Mouse (Mus musculus) neural tube, embryonic 12.5 days (tissue): Measurements from ENCODE around the gene Mrps2. TPM values are rescaled to one million over a fixed set of nuclear protein-coding genes. Genes with fewer than 3 reads are reported as not detected.

Experiments used
- ATAC-seq: fragments of 200-750 bp; cut with Nextera tagmentation; 2 replicates; pipeline ENCODE4 v1.8.0; 2017; ENCODE audit warnings: low read depth, mild to moderate bottlenecking, moderate TSS enrichment, moderate library complexity; ENCODE audit not compliant: low FRiP score
- H3K27ac ChIP-seq: fragments of 300-500 bp; sonication (generic); 2 replicates; pipeline ENCODE4 v1.5.1; 2016
- H3K27me3 ChIP-seq: fragments of 300-500 bp; sonication (generic); replicated peaks from 2 replicates; pipeline ENCODE4 v1.6.1; 2016; ENCODE audit warnings: mild to moderate bottlenecking
- H3K36me3 ChIP-seq: fragments of 300-500 bp; sonication (generic); 2 replicates; pipeline ENCODE4 v1.6.1; 2016; ENCODE audit warnings: mild to moderate bottlenecking
- H3K4me1 ChIP-seq: fragments of 300-500 bp; sonication (generic); 2 replicates; pipeline ENCODE4 v1.6.1; 2016
- H3K4me2 ChIP-seq: fragments of 300-500 bp; sonication (generic); replicated peaks from 2 replicates; pipeline ENCODE4 v1.6.1; 2016; ENCODE audit warnings: mild to moderate bottlenecking
- H3K4me3 ChIP-seq: fragments of 300-500 bp; sonication (generic); 2 replicates; pipeline ENCODE4 v1.5.1; 2016
- H3K9ac ChIP-seq: fragments of 300-500 bp; sonication (generic); 2 replicates; pipeline ENCODE4 v1.6.1; 2016; ENCODE audit warnings: mild to moderate bottlenecking
- H3K9me3 ChIP-seq: fragments of 300-500 bp; sonication (generic); 2 replicates; pipeline ENCODE4 v1.6.1; 2016; ENCODE audit warnings: mild to moderate bottlenecking
- WGBS: fragments of 180-500 bp; shearing (Covaris S2); methylation state at CpG from one replicate; pipeline ENCODE4 v1.1.7; 2016; 5-methylcytosine and 5-hydroxymethylcytosine counted together
- polyA plus RNA-seq: library from polyadenylated mRNA; unstranded; fragments of >200 nt; fragmentation: Nextera tagmentation; extraction: Ambion mirVana; gene quantifications from 2 replicates; pipeline ENCODE4 v1.2.1, GENCODE M21; 2016

The Mrps2 gene
- polyA plus RNA-seq, 1 experiment from 2014 or later: 56.2 TPM

- no peak overlapping the region for H3K9ac ChIP-seq
- no peaks in the 10 kb centered on the region for H3K9me3 ChIP-seq
- ATAC-seq: no peak
- H3K27ac ChIP-seq: no peak overlapping the region
- no peaks in the 10 kb centered on the region for H3K27me3 ChIP-seq
- no peak overlapping the region for H3K4me2 ChIP-seq
- H3K36me3 ChIP-seq: no peaks in the 10 kb centered on the region
- H3K4me1 ChIP-seq: no peaks in the 10 kb centered on the region
- no peak overlapping the region for H3K4me3 ChIP-seq
- 83% methylated on average over 20 of the region's 20 CpGs for WGBS
Observed at GRCm38 (mm10) chr2:28479208-28480204, 11.6 kb downstream of the Mrps2 start.

- Histone ChIP-seq H3K4me2 (no peak overlapping the region), H3K9me3 (no peaks in the 10 kb centered on the region), H3K27ac (no peak overlapping the region), H3K4me1 (no peaks in the 10 kb centered on the region), H3K36me3 (no peaks in the 10 kb centered on the region), H3K9ac (no peak overlapping the region), H3K4me3 (no peak overlapping the region), H3K27me3 (no peaks in the 10 kb centered on the region)
- ATAC-seq: no peak
- 67% methylated on average over 2 of the region's 2 CpGs for whole genome bisulfite sequencing
Observed at GRCm38 (mm10) chr2:28483861-28484260, 16.0 kb downstream of the Mrps2 start.

GRCm38 (mm10) chr2:28494521-28494920 is 26.7 kb downstream of the Mrps2 start:
- Histone ChIP-seq H3K9me3 (no peaks in the 10 kb centered on the region), H3K4me3 (no peak overlapping the region), H3K36me3 (no peaks in the 10 kb centered on the region), H3K4me2 (no peak overlapping the region), H3K27me3 (no peaks in the 10 kb centered on the region), H3K4me1 (no peaks in the 10 kb centered on the region), H3K27ac (no peak overlapping the region), H3K9ac (no peak overlapping the region)
- ATAC-seq: no peak
- 89% methylated on average over 2 of the region's 2 CpGs for WGBS

- no peaks in the 10 kb centered on the region for H3K4me1 ChIP-seq
- no peaks in the 10 kb centered on the region for H3K27me3 ChIP-seq
- H3K27ac ChIP-seq: no peak overlapping the region
- no peak overlapping the region for H3K4me3 ChIP-seq
- H3K4me2 ChIP-seq: no peak overlapping the region
- no peak overlapping the region for H3K9ac ChIP-seq
- WGBS: 90% methylated on average over 14 of the region's 14 CpGs
- ATAC-seq: no peak
- no peaks in the 10 kb centered on the region for H3K36me3 ChIP-seq
- no peaks in the 10 kb centered on the region for H3K9me3 ChIP-seq
Observed at GRCm38 (mm10) chr2:28495207-28495756, 27.4 kb downstream of the Mrps2 start.

- Histone ChIP-seq H3K36me3 (no peaks in the 10 kb centered on the region), H3K9ac (no peak overlapping the region), H3K4me2 (no peak overlapping the region), H3K27ac (no peak overlapping the region), H3K9me3 (no peaks in the 10 kb centered on the region), H3K27me3 (no peaks in the 10 kb centered on the region), H3K4me3 (no peak overlapping the region), H3K4me1 (no peaks in the 10 kb centered on the region)
- WGBS: 82% methylated on average over 16 of the region's 16 CpGs
- ATAC-seq: no peak
Observed at GRCm38 (mm10) chr2:28495801-28496595, 28.1 kb downstream of the Mrps2 start.

- Histone ChIP-seq H3K27ac (no peak within 1 kb of the TSS), H3K9ac (no peak within 1 kb of the TSS), H3K9me3 (no peaks in the 10 kb centered on the region), H3K4me2 (no peak within 1 kb of the TSS), H3K4me1 (no peaks in the 10 kb centered on the region), H3K36me3 (no peaks in the 10 kb centered on the region), H3K4me3 (no peak within 1 kb of the TSS), H3K27me3 (no peaks in the 10 kb centered on the region)
- WGBS: 81% methylated on average over 5 of the region's 5 CpGs
- no peak for ATAC-seq
Observed at GRCm38 (mm10) chr2:28496671-28497070, 28.8 kb downstream of the Mrps2 start, which contains the start of gene Gbgt1. TSS of gene Gbgt1 (plus strand) at chr2:28496891.

GRCm38 (mm10) chr2:28497561-28497960 is 29.7 kb downstream of the Mrps2 start:
- Histone ChIP-seq H3K27ac (no peak overlapping the region), H3K36me3 (no peaks in the 10 kb centered on the region), H3K9ac (no peak overlapping the region), H3K9me3 (no peaks in the 10 kb centered on the region), H3K4me1 (no peaks in the 10 kb centered on the region), H3K27me3 (no peaks in the 10 kb centered on the region), H3K4me3 (no peak overlapping the region), H3K4me2 (no peak overlapping the region)
- ATAC-seq: no peak
- WGBS: 74% methylated on average over 5 of the region's 5 CpGs

- H3K27me3 ChIP-seq: no peaks in the 10 kb centered on the region
- WGBS: 91% methylated on average over 4 of the region's 4 CpGs
- no peak overlapping the region for H3K4me3 ChIP-seq
- H3K27ac ChIP-seq: no peak overlapping the region
- no peaks in the 10 kb centered on the region for H3K4me1 ChIP-seq
- no peaks in the 10 kb centered on the region for H3K9me3 ChIP-seq
- H3K9ac ChIP-seq: no peak overlapping the region
- no peak for ATAC-seq
- no peak overlapping the region for H3K4me2 ChIP-seq
- no peaks in the 10 kb centered on the region for H3K36me3 ChIP-seq
Observed at GRCm38 (mm10) chr2:28498431-28498830, 30.6 kb downstream of the Mrps2 start.

GRCm38 (mm10) chr2:28502987-28503386 is 35.1 kb downstream of the Mrps2 start:
- no peaks in the 10 kb centered on the region for H3K36me3 ChIP-seq
- no peak overlapping the region for H3K27ac ChIP-seq
- no peak for ATAC-seq
- WGBS: 85% methylated on average over 10 of the region's 10 CpGs
- no peaks in the 10 kb centered on the region for H3K27me3 ChIP-seq
- H3K9me3 ChIP-seq: no peaks in the 10 kb centered on the region
- no peaks in the 10 kb centered on the region for H3K4me1 ChIP-seq
- H3K4me3 ChIP-seq: no peak overlapping the region
- H3K4me2 ChIP-seq: no peak overlapping the region
- H3K9ac ChIP-seq: no peak overlapping the region

GRCm38 (mm10) chr2:28504676-28505075 is 36.8 kb downstream of the Mrps2 start:
- WGBS: 85% methylated on average over 13 of the region's 13 CpGs
- H3K27ac ChIP-seq: no peak overlapping the region
- ATAC-seq: no peak
- H3K27me3 ChIP-seq: no peaks in the 10 kb centered on the region
- no peak overlapping the region for H3K9ac ChIP-seq
- no peak overlapping the region for H3K4me2 ChIP-seq
- no peaks in the 10 kb centered on the region for H3K36me3 ChIP-seq
- no peak overlapping the region for H3K4me3 ChIP-seq
- no peaks in the 10 kb centered on the region for H3K9me3 ChIP-seq
- no peaks in the 10 kb centered on the region for H3K4me1 ChIP-seq

- 87% methylated on average over 3 of the region's 3 CpGs for WGBS
- H3K4me2 ChIP-seq: no peak within 1 kb of the TSS
Observed at GRCm38 (mm10) chr2:28505795-28506194, 37.9 kb downstream of the Mrps2 start, which contains the start of gene Gm10134. TSS of gene Gm10134 (plus strand) at chr2:28506095.

GRCm38 (mm10) chr2:28506291-28506690 is 38.4 kb downstream of the Mrps2 start:
- Histone ChIP-seq H3K4me3 (no peak overlapping the region), H3K9ac (no peak overlapping the region), H3K27me3 (no peaks in the 10 kb centered on the region), H3K27ac (no peak overlapping the region), H3K36me3 (no peaks in the 10 kb centered on the region), H3K9me3 (no peaks in the 10 kb centered on the region), H3K4me1 (no peaks in the 10 kb centered on the region), H3K4me2 (no peak overlapping the region)
- whole genome bisulfite sequencing: 79% methylated on average over 6 of the region's 6 CpGs
- no peak for ATAC-seq

More at GRCm38 (mm10) chr2:28505795-28506194, 37.9 kb downstream of the Mrps2 start, which contains the start of gene Gm10134:
- no peaks in the 10 kb centered on the region for H3K4me1 ChIP-seq
- ATAC-seq: no peak
- no peak within 1 kb of the TSS for H3K4me3 ChIP-seq
- H3K27ac ChIP-seq: no peak within 1 kb of the TSS
- no peaks in the 10 kb centered on the region for H3K9me3 ChIP-seq
- H3K9ac ChIP-seq: no peak within 1 kb of the TSS
- H3K36me3 ChIP-seq: no peaks in the 10 kb centered on the region
- no peaks in the 10 kb centered on the region for H3K27me3 ChIP-seq
